Mouse (Mus musculus): ENCODE measurements around the gene Cd37. TPM values are rescaled to one million over a fixed set of nuclear protein-coding genes. Genes with fewer than 3 reads are reported as not detected.

The Cd37 gene
- total and polyA plus RNA-seq, 2 experiments from 2014 or later, result 1.5 to 1.7 TPM

- H3K9ac ChIP-seq (replicated peaks; ENCODE audit: low read length, poor library complexity, severe bottlenecking), result no peak overlapping the region
- DNase-seq (ENCODE audit: low spot score) (no peak), ATAC-seq (ENCODE audit: low FRiP score) (no peak)
- H3K36me3 ChIP-seq (ENCODE audit: insufficient read depth, low read length), result no peaks in the 10 kb centered on the region
- no peak for TF ChIP-seq CTCF (IDR thresholded peaks at IDR 0.05)
- no peak overlapping the region for H3K27ac ChIP-seq (ENCODE audit: low read depth, low read length)
- H3K4me3 ChIP-seq (ENCODE audit: low read depth, low read length), result no peak overlapping the region
- no peaks in the 10 kb centered on the region for H3K9me3 ChIP-seq (ENCODE audit: low read length)
- no peak overlapping the region for H3K4me2 ChIP-seq (ENCODE audit: low read depth, low read length, poor library complexity, severe bottlenecking)
- no peaks in the 10 kb centered on the region for H3K4me1 ChIP-seq (ENCODE audit: insufficient read depth, low read length)
- H3K27me3 ChIP-seq (ENCODE audit: insufficient read depth, low read length), result no peaks in the 10 kb centered on the region
- 75% methylated on average over 17 of the region's 17 CpGs for WGBS
These were observed 44.8 kb downstream of the Cd37 start for GRCm38 (mm10) chr7:45193871-45194785.

- Histone ChIP-seq H3K9me3 (ENCODE audit: low read length) (no peaks in the 10 kb centered on the region), H3K4me3 (ENCODE audit: low read depth, low read length) (no peak overlapping the region), H3K27me3 (ENCODE audit: insufficient read depth, low read length) (no peaks in the 10 kb centered on the region), H3K4me1 (ENCODE audit: insufficient read depth, low read length) (no peaks in the 10 kb centered on the region), H3K9ac (replicated peaks; ENCODE audit: low read length, poor library complexity, severe bottlenecking) (no peak overlapping the region), H3K4me2 (ENCODE audit: low read depth, low read length, poor library complexity, severe bottlenecking) (no peak overlapping the region), H3K27ac (ENCODE audit: low read depth, low read length) (no peak overlapping the region), H3K36me3 (ENCODE audit: insufficient read depth, low read length) (no peaks in the 10 kb centered on the region)
- 71% methylated on average over 5 of the region's 5 CpGs for WGBS
- TF ChIP-seq CTCF (IDR thresholded peaks at IDR 0.05), result 0 out of 2 replicates have a peak, but pooled peaks have one; percentile 21
- ATAC-seq (ENCODE audit: low FRiP score) (no peak), DNase-seq (ENCODE audit: low spot score) (no peak)
These were observed 45.5 kb downstream of the Cd37 start for GRCm38 (mm10) chr7:45193406-45193805.

- Histone ChIP-seq H3K4me2 (ENCODE audit: low read depth, low read length, poor library complexity, severe bottlenecking) (no peak overlapping the region), H3K9ac (replicated peaks; ENCODE audit: low read length, poor library complexity, severe bottlenecking) (no peak overlapping the region), H3K36me3 (ENCODE audit: insufficient read depth, low read length) (no peaks in the 10 kb centered on the region), H3K27ac (ENCODE audit: low read depth, low read length) (no peak overlapping the region), H3K9me3 (ENCODE audit: low read length) (no peaks in the 10 kb centered on the region), H3K27me3 (ENCODE audit: insufficient read depth, low read length) (no peaks in the 10 kb centered on the region), H3K4me1 (ENCODE audit: insufficient read depth, low read length) (no peaks in the 10 kb centered on the region), H3K4me3 (ENCODE audit: low read depth, low read length) (no peak overlapping the region)
- 85% methylated on average over 7 of the region's 7 CpGs for WGBS
- no peak for TF ChIP-seq CTCF (IDR thresholded peaks at IDR 0.05)
- DNase-seq (ENCODE audit: low spot score) (no peak), ATAC-seq (ENCODE audit: low FRiP score) (no peak)
These were observed 46.2 kb downstream of the Cd37 start for GRCm38 (mm10) chr7:45192585-45193310.

GRCm38 (mm10) chr7:45191803-45192363 is 47.0 kb downstream of the Cd37 start:
- Histone ChIP-seq H3K36me3 (ENCODE audit: insufficient read depth, low read length) (no peaks in the 10 kb centered on the region), H3K9ac (replicated peaks; ENCODE audit: low read length, poor library complexity, severe bottlenecking) (no peak overlapping the region), H3K9me3 (ENCODE audit: low read length) (no peaks in the 10 kb centered on the region), H3K4me3 (ENCODE audit: low read depth, low read length) (no peak overlapping the region), H3K27me3 (ENCODE audit: insufficient read depth, low read length) (no peaks in the 10 kb centered on the region), H3K4me1 (ENCODE audit: insufficient read depth, low read length) (no peaks in the 10 kb centered on the region), H3K4me2 (ENCODE audit: low read depth, low read length, poor library complexity, severe bottlenecking) (no peak overlapping the region), H3K27ac (ENCODE audit: low read depth, low read length) (no peak overlapping the region)
- DNase-seq (ENCODE audit: low spot score), result peak; percentile 62
- no peak for TF ChIP-seq CTCF (IDR thresholded peaks at IDR 0.05)
- ATAC-seq (ENCODE audit: low FRiP score), result no peak
- WGBS, result 22% methylated on average over 8 of the region's 8 CpGs

GRCm38 (mm10) chr7:45191161-45191560 is 47.8 kb downstream of the Cd37 start:
- Histone ChIP-seq H3K4me2 (ENCODE audit: low read depth, low read length, poor library complexity, severe bottlenecking) (no peak overlapping the region), H3K4me3 (ENCODE audit: low read depth, low read length) (no peak overlapping the region), H3K9ac (replicated peaks; ENCODE audit: low read length, poor library complexity, severe bottlenecking) (no peak overlapping the region), H3K4me1 (ENCODE audit: insufficient read depth, low read length) (no peaks in the 10 kb centered on the region), H3K27ac (ENCODE audit: low read depth, low read length) (no peak overlapping the region), H3K36me3 (ENCODE audit: insufficient read depth, low read length) (no peaks in the 10 kb centered on the region), H3K27me3 (ENCODE audit: insufficient read depth, low read length) (no peaks in the 10 kb centered on the region), H3K9me3 (ENCODE audit: low read length) (no peaks in the 10 kb centered on the region)
- WGBS, result 88% methylated on average over 2 of the region's 2 CpGs
- no peak for TF ChIP-seq CTCF (IDR thresholded peaks at IDR 0.05)
- no peak for ATAC-seq (ENCODE audit: low FRiP score)
- no peak for DNase-seq (ENCODE audit: low spot score)
